Mouse (Mus musculus) heart, adult 18-20 months (tissue): Measurements from ENCODE around the gene Ddx21. TPM values are rescaled to one million over a fixed set of nuclear protein-coding genes. Genes with fewer than 3 reads are reported as not detected.

Experiments used
- DNase-seq, 2 experiments: peaks; one replicate each; pipeline ENCODE4 v3.0.0; 2021 to 2022; ENCODE audit warnings: mixed read lengths in 1 of 2
- total RNA-seq, 2 experiments: library from RNA; stranded (reverse); gene quantifications; 2 replicates each; pipeline ENCODE4 v1.2.3; 2021

The Ddx21 gene
- total RNA-seq, 2 experiments from 2014 or later: 30.9 to 31.8 TPM

DNA sequence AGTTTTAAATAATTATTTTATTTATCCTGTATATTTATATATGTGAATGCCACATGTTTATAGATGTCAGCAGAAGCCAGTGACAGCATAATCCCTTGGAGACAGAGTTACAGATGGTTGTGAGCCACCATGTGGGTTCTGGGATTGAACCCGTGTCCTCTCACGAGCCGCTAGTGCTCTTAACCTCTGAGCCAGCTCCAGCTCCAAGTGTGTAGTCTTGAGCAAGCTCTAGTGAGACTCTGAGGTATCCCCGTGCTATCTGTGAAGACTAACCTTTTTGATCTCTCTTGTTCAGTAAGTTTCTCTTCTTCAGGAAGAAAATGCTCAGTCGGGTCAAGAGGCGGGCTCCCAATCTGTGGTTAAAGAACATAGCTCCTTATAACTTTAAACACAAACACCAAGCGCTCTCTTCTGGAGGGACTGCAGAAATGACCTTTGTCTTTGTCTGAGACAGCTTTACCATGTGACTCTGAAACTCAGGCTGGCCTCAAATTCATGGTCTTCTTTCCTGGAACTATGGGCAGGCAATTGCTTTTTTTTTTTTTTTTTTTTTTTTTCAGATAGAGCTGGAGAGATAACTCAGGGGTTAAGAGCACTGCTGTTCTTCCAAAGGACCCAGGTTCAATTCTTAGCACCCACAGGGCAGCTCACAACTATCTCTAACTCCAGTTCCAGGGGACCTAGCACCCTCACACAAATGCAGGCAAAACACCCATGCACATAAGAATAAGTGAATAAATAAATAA is 31.8 kb downstream of the Ddx21 start:
- no peak for DNase-seq

DNA sequence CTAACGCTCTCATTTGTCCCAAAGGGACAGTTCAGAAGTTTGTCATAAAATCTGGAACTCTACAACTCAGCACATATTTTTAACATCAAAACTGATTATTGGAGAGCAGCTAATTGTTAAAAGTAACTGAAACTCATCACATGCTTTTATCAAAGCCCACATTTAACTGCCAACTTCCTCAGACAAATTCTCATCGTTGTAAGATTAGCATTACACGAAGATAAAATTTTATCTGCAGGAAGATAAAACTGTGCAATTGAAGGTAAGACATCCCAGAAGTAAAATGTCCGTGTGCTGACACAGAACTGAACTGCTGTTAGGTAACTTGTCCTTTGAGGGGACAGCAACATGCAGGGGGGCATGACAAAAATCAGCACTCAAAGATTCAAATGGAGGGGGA is 33.2 kb downstream of the Ddx21 start:
- DNase-seq: no peak

DNA sequence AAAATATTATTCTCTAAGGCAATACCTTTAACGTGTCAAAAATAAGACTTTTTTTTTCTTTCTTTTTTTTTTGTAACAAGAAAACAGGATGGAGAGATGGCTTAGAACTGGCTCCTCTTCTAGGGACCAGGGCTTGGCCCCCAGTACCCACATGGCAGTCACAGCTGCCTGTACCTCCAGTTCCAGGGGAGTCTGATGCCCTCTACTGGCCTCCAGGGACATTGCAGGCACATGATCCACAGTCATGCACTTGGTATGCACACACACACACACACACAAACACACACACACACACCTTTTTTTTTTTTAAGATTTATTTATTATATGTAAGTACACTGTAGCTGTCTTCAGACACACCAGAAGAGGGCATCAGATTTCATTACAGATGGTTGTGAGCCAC is 44.3 kb downstream of the Ddx21 start:
- no peak for DNase-seq

DNA sequence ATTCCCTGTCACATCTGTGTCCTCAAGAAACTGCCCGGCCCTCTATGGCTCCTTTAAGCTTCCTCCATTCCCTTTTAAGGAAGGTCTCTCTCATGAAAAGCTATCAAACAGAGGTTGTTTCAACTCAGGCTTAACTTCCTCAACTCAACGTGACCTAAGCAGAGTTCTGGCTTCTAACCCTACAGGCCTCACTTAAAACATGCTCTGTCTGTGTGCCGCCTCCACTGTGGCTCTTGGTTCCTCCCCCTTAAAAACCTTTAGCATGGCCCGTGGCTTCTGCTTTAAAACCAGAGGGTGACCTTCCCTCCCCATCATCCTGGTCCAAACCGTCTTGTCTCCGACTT is 45.6 kb downstream of the Ddx21 start:
- DNase-seq: no peak

DNA sequence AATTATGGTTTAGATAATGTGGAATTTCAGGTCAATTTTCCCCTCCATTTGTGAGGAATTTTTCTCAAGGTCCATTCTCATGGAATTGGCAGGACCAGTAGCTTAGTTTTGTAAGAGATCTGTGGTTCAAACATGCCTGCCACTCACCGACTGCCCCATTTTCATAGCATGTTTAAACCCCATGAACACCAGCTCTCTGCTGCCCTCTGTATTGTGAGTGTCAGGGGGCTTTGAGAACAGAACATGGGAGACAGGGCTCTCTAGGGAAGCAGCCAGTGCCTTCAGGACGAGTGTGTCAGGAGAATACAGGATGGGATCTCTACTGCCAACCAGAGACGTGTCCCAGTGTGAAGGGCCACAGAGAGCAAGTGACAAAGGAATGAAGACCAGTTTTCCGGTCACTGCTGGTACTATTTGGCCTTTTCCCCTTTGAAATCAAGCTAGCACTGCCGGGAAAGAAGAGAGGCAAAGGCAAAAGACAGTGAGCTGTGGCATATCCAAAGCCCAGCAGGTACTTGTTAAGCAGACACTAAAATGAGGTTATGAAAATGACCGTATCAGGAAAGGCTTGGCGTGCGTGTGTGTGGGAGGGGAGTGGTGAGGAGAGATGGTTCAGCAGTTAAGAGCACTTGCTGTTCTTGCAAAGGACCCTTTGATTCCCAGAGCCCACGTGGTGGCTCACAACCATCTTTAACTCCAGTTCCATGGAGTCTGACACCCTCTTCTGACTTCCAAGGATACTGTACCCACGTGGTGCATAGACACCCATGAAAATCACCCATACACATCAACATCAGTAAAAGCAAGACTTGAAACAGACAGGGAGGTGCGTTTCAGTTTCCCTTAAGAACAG is 46.1 kb downstream of the Ddx21 start:
- DNase-seq: no peak

DNA sequence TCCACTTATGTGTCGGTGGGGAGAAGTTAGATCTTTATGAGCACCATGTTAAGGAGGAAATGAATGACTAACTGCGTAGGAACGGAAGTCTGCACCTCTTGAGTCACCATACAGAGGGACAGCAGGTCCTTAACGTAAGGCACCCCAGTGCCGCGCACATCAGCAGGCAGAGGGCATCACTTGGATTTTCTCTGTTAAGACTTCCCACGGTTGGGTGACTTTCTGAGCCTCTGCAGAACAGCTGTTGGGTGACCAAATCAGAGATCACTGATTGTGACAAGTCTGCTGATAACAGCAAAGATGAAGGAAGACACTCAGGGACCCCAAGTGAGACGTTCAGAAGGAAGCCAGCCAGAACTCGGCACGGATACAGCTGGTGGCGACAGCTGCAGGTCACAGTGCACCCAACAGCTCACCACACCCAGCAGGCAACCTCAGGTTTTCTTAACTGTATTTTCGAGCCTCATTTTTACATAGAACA is 48.4 kb downstream of the Ddx21 start:
- no peak for DNase-seq

DNA sequence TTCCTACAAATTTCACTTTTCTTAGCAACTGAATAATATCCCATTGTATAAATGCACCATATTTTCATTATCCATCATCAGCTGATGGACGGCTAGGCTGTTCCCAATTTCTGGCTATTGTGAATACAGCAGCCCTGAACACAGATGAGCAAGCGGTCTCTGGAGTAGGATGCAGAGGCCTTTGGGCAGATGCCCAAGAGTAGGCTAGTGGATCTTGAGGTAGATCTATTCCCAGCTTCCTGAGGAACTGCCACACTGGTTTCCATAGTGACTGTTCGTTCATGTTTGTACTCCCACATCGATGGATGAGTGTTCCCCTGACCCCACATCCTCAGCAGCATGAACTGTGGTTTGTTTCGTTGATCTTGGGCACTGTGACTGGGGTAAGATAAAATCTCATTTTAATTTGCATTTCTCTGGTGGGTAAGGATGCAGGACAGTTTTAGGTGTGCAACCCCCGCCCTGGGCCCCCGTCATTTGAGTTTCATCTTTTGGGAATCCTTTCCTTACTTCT is 51.2 kb downstream of the Ddx21 start:
- DNase-seq: no peak

DNA sequence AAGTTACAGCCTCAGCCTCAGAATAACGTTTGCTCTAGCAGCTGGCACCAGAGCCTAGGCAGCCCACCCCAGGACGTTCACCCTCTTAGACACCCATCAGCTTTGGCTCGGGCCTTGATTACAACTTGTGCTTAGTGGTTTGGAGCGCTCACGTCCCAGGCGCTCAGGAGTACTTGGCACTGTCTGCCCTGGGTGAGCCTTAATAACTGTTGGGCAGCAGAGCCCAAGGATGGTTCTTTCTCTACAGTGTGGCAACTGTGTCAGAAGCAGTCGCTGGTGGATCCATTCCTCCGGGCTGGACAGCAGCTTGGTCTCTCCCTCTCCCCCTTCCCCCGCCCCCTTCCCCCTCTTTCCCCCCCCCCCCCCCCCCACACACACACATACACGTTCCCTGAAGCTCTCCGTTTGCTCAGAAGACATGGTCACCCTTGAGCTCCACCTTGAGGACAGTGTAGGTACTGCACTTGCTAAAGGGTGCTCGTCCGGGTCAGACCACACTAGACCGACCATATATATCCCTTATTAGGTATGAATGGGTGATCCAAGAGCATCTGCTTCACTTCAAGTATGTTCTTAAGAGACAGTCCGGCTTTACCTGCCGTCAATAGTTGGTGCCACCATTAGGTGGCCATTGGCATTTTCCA is 52.4 kb downstream of the Ddx21 start:
- peak; percentile 73 to 90 for DNase-seq

DNA sequence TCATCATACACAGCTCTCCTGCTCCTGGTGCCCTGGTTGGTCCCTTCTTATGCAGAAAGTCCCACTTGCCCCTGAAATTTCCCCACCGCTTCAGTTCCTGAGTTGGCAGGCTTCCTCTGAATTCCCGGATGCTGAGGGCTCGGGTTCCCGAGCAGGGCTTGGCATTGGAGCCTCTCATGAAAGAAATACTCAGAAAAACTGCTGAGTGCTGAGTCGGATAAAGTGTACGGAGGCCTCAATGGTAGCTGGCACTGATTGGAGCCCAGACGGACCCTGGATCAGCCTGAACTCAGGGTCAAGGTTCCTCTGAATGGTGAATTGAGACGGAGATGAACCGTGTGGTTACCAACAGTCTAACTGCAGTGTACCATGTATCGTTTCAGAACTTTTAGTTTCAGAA is 55.6 kb downstream of the Ddx21 start:
- DNase-seq: peak in 1 of 2 experiments; percentile 29

DNA sequence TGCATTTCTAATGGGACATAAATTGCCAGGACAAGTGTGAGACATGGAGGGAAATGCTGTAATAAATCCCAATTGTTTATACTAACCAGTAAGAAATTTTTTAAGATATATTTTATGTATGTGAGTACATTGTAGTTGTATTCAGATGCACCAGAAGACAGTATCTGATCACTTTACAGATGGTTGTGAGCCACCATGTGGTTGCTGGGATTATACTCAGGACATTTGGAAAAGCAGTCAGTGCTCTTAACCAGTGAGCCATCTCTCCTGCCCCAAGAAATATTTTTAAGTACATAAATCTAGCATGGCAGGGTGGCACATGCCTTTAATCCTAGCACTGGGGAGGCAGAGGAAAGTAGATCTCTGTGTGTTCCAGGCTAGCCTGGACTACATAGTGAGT is 56.3 kb downstream of the Ddx21 start:
- no peak for DNase-seq

DNA sequence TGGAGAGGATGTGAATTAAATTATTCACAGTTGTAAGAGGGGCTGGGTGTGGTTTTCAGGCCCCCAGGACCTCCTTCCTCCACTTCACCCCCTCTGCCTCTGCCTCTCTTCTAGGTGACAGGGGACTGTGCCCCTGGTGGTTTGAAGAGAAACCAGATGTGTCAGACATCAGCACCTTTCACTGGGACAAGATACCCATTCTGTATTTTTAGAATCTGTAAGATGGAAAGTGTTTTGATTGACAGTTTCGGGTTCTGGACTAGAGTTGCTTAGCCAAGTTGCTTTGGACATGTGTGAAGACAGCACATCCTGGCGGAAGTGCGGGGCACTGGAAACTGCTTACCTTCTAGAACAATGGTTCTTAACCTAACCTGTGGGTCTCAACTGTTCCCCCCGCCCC is 57.8 kb downstream of the Ddx21 start:
- no peak for DNase-seq

DNA sequence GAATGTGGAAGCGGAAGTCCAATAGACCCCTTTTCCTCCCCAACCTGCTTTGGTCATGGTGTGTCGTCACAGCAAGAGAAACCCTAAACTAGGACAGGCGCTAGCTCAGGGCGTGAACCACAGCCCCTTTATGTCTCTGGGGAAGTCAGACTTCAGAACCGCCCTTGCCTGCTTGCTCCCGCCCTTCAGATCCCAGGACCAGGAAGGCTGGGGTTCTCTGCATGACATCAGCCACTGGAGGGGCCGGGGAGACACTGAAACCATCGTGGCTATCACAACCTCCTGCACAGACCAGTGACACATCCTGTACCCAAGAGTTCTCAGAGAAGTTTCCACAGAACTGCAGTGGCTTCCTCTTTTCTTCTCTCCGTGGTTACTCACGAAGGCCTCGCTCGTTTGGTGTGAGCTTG is 58.7 kb downstream of the Ddx21 start:
- DNase-seq: peak; percentile 31 to 77

DNA sequence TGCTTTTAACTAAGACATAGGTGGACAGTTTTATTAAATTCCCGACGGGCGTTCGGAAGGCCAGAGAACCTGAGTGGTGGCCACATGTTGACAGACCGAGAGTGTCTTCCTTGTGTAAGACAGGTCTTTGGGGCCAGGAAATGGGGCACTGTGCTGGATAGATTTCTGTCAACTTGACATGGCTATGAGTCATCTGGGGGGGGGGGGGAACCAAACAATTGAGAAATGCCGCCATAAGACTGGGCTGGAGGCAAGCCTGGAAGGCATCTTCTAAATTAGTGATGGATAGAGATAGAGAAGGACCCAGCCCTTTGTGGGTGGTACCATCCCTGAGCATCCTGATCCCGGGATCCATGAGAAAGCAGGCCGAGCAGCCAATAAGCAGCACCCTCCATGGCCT is 59.2 kb downstream of the Ddx21 start:
- DNase-seq: no peak

DNA sequence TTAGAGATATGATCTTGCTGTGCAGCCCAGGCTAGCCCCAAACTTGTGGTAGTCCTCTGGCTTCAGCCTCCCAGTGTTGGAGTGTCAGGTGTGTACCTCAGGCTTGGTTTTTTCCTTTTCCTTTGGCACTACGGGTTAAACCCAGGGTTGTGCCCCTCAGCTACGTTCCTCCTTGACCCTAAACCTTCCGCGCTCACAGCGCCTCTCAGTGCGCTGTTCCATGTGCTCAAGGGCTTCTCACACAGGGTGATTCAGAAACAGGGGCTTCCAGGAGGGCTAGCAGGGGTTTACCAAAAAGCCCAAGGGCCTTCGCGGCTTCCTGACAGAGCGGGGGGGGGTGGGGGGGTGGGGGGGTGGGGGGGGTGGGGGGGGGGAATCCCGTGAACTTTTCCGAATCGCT is 59.6 kb downstream of the Ddx21 start:
- no peak for DNase-seq

DNA sequence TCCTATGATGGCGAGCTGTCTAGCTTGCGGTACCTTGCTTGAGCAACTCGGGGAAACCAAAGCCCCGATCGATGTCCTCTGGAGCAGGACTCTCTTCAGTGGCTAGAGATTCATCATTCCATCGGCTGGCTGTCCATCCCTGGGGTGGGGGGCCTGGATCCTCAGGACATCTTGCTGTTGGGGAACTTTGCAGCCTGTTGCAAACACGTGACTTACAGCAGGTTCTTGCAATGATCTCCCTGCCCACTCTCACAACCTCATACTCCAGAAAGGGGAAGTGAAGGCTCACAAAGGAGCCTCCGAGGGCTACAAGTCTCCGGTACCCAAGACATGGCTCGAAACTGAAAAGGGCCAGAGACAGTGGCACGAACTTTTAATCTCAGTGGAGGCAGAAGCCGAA is 60.6 kb downstream of the Ddx21 start:
- peak in 1 of 2 experiments; percentile 42 for DNase-seq

DNA sequence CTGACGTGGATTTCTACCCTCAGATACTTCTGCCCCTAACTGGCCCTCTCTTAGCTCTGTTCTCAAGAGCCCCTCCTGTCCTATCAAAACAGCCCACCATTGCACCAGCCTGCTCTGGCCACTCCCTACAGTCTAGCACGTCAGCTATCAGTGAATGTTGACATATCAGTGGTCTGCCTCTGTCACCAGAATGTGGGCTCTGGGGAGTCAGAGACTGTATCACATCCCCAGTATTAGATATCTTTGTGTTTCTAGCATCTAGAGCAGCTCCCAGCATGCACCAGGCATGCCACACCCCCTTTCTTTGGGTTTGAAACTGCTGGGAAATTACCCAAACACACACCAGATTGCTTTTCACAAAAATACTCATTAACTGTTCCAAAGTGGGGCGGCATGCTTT is 61.3 kb downstream of the Ddx21 start:
- no peak for DNase-seq

DNA sequence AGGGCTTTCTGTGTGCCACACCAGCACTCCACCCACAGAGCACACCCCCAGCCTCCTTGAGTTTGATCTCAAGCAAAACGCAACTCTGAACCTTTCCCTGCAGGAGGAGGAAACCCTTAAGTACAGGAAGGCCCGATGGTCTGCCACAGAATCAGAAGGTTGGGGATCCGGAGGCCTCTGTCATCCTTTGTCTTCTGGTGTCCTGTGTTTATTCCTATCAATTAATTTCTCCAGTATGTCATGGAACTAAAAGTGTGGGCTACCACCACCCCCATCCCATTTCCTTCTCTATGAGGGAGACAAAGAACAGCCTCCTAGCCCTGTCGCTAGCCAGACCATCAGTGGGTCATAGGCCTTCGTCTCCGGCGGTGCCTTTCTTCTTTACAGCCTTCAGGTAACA is 67.6 kb downstream of the Ddx21 start:
- no peak for DNase-seq

DNA sequence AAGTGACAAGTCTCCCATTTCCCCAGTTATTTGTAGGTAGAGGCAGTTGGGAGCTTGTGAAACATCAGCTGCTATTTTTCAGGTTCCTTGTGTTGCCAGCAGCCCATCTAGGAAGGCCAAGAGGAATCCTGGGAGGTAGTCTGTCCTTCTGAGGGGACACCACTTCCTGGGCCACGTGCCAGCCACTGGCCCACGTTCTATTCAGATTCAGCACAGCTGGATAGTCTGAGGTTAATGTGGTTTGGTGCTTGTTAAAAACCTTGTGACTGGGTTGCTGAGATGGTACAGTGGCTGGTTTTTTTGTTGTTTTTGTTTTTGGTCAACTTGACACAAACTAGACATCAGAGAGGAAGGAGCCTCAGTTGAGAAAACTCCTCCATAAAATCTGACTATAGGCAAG is 69.2 kb downstream of the Ddx21 start:
- DNase-seq: no peak
